Mouse (Mus musculus) stomach, postnatal 0 days (tissue): ENCODE data around the gene Mnat1.

ENCODE experiments used
- CTCF ChIP-seq: IDR thresholded peaks from 2 replicates; pipeline ENCODE4 v1.5.1; 2016; ENCODE audit warnings: antibody characterized with exemption, low read depth, mild to moderate bottlenecking, moderate library complexity
- EP300 ChIP-seq: optimal IDR thresholded peaks from 2 replicates; pipeline ENCODE3; 2016; ENCODE audit warnings: antibody characterized with exemption

DNA sequence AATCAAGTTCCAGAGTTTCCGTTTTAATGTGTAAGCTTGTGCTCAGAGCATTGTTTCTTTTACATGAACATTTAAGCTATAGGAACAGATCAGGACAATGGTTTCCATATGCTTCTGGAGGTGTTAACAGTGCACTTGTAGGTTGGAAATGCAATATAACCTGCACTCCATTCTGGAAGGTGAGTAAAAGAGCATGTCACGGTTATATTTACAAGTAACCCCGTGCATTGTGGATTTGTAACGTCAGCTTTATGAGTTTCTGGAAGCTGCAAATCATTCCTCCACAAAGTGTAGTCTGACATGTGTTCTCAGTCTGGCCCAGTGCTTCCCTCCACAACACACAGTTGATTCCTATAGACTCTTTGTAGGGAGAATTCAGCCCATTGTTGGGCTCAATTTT, 30.6 kb downstream of the Mnat1 start:
- no peak for TF ChIP-seq CTCF
- TF ChIP-seq EP300 = no peak
